Mouse (Mus musculus): Measurements from ENCODE around the gene Plcb4.

- TF ChIP-seq CTCF (IDR thresholded peaks at IDR 0.05; ENCODE audit: extremely low read depth, insufficient read depth, low read length) (no peak), POLR2A (IDR thresholded peaks at IDR 0.05; ENCODE audit: extremely low read depth, insufficient read depth, low read length) (no peak)
These were observed 389.7 kb downstream of the Plcb4 start for GRCm38 (mm10) chr2:136048464-136048863.
